Mouse (Mus musculus): ENCODE data around the gene Fam53b.

DNA sequence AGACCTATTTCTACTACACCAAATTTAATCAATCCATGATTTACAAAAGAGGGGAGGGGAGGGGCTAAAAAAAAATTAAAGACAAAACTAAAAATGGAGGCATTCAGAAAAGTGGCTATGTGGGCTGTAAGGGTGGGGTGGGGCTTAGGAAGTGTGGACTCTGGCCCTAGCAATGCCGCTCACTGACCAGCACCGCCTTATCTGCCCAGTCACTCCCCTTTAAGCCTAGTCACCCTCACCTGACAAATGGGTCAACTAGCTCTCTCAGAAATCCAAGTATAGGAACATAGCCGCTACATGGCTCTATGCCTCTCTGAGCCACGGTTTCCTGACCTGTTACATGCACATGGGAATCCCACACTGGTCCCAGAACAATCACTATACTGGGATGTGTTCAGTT, 26.7 kb downstream of the Fam53b start:
- TF ChIP-seq MAFK (IDR thresholded peaks at IDR 0.05; ENCODE audit: insufficient read depth, low read depth, low read length) (no peak), HCFC1 (IDR thresholded peaks at IDR 0.05; ENCODE audit: borderline replicate concordance, insufficient read depth, low read length) (no peak), ZC3H11A (IDR thresholded peaks at IDR 0.05; ENCODE audit: borderline replicate concordance, low read depth, low read length) (no peak), CHD2 (IDR thresholded peaks at IDR 0.05; ENCODE audit: low read depth, low read length) (no peak)
